Mouse (Mus musculus) liver, embryonic 18 days (tissue): ENCODE measurements around the gene Olfr1420. TPM values are rescaled to one million over a fixed set of nuclear protein-coding genes. Genes with fewer than 3 reads are reported as not detected.

ENCODE experiments used
- polyA plus RNA-seq: library from polyadenylated mRNA; depleted of rRNA; stranded (reverse); fragments of >200 nt; gene quantifications from 2 replicates; pipeline ENCODE4 v1.2.3, GENCODE M21; 2012; rRNA removed

Gene Olfr1420
- not detected in 2 replicates for polyA plus RNA-seq

GRCm38 (mm10) chr19:11886265-11886664, at the start of gene Olfr1420:
Gene Olfr1420, plus strand, starts transcription at chr19:11886565.

GRCm38 (mm10) chr19:11839119-11839518, 47.2 kb upstream of the Olfr1420 start, which contains the start of gene Olfr1417:
Gene Olfr1417, minus strand, starts transcription at chr19:11839219.

DNA sequence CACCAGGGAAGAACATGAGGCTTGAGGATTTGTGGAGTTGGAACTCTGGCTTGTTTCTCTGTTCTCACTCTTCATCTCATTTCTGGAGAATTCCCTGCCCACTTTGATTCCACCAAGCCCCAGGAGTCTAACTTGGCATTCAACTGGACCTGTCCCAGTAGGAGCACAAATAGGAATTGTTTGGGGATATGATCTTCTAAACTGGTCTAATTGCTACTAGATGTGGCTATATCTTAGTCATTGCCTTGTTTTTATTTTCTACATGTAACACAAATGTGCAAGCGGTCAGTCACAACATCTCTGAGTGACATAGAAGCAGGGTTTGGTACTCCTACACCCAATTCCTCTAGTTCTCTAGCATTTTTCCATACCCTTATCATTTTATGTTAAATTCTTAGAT, 25.4 kb upstream of the Olfr1420 start, which contains the start of gene Olfr1418:
Gene Olfr1418, minus strand, starts transcription at position 101 of the 400 bp plus-strand sequence.

DNA sequence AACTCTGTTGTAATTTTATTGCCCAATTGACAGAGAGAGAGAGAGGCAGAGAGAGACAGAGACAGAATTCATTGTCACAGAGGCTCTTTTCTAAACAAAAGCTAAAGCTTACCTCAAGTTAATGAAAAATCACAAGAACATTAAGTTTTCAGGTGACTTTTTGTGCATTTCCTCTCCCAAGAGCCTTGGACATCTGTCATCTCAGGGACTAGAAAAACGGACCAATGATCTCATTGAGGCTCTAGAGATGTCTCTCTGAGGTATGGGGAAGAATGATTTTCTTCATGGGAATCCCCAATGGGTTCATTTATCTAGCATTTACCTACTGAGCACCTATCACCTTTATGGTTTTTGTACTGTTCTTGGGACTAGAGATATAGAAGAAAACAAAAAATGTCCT, 11.4 kb upstream of the Olfr1420 start, which contains the start of gene Olfr1419:
Gene Olfr1419, minus strand, starts transcription at position 101 of the 400 bp plus-strand sequence.

GRCm38 (mm10) chr19:11912037-11912532, 25.7 kb downstream of the Olfr1420 start, which contains the start of gene Patl1:
Gene Patl1, plus strand, starts transcription at chr19:11912399.

Other genes with a start within 250 kb of the Olfr1420 start
- gene Ms4a3, start 245.7 kb upstream of the Olfr1420 start, polyA plus RNA-seq, result 20.7 and 27.6 TPM in 2 replicates
- gene Oosp2, start 226.0 kb upstream of the Olfr1420 start, polyA plus RNA-seq, result 0.11 TPM in 1 of 2 replicates, not detected in the other
- 0.06 and 0.12 TPM in 2 replicates for gene Oosp1, start 195.4 kb upstream of the Olfr1420 start, polyA plus RNA-seq
- gene Oosp3, start 189.5 kb upstream of the Olfr1420 start, polyA plus RNA-seq, result not detected in 2 replicates
- 0.01 TPM in 1 of 2 replicates, not detected in the other for gene Gif, start 139.0 kb upstream of the Olfr1420 start, polyA plus RNA-seq
- gene Mrpl16, start 116.2 kb upstream of the Olfr1420 start, polyA plus RNA-seq, result 22.2 and 23.1 TPM in 2 replicates
- gene Stx3, start 67.2 kb upstream of the Olfr1420 start, polyA plus RNA-seq, result 1.2 and 1.4 TPM in 2 replicates
- gene Olfr1417, start 47.3 kb upstream of the Olfr1420 start, polyA plus RNA-seq, result not detected in 2 replicates
- not detected in 2 replicates for gene Olfr1418, start 25.5 kb upstream of the Olfr1420 start, polyA plus RNA-seq
- not detected in 2 replicates for gene Olfr1419, start 11.5 kb upstream of the Olfr1420 start, polyA plus RNA-seq
- gene Patl1, start 25.8 kb downstream of the Olfr1420 start, polyA plus RNA-seq, result 6.7 and 7.9 TPM in 2 replicates
- gene Osbp, start 79.4 kb downstream of the Olfr1420 start, polyA plus RNA-seq, result 11.7 and 13.4 TPM in 2 replicates
- gene Olfr1423, start 154.8 kb downstream of the Olfr1420 start, polyA plus RNA-seq, result not detected in 2 replicates
- gene Olfr1424, start 176.1 kb downstream of the Olfr1420 start, polyA plus RNA-seq, result not detected in 2 replicates
- not detected in 2 replicates for gene Olfr1425, start 191.2 kb downstream of the Olfr1420 start, polyA plus RNA-seq
- not detected in 2 replicates for gene Olfr1426, start 205.4 kb downstream of the Olfr1420 start, polyA plus RNA-seq
- not detected in 2 replicates for gene Olfr1427, start 216.8 kb downstream of the Olfr1420 start, polyA plus RNA-seq
- gene Olfr1428, start 229.3 kb downstream of the Olfr1420 start, polyA plus RNA-seq, result not detected in 2 replicates
- not detected in 2 replicates for gene Olfr76, start 236.6 kb downstream of the Olfr1420 start, polyA plus RNA-seq